Mouse (Mus musculus) splenic B cell, adult 2 months (primary cell): ENCODE data around the gene Meox2.

Experiments used
- DNase-seq: peaks from one replicate; pipeline ENCODE4 v3.0.0-alpha.2; 2011; ENCODE audit warnings: low read depth, low spot score
- H3K27me3 ChIP-seq: 2 replicates; pipeline ENCODE4 v1.6.1; 2012; ENCODE audit warnings: mild to moderate bottlenecking, low read length, moderate library complexity, mixed read lengths; ENCODE audit not compliant: control insufficient read depth, poor library complexity, insufficient read depth, severe bottlenecking
- H3K36me3 ChIP-seq: 2 replicates; pipeline ENCODE4 v1.6.1; 2012; ENCODE audit warnings: mild to moderate bottlenecking, low read length, moderate library complexity, mixed read lengths; ENCODE audit not compliant: control insufficient read depth, poor library complexity, insufficient read depth, severe bottlenecking

Meox2 gene

GRCm38 (mm10) chr12:37173324-37173723, 65.0 kb downstream of the Meox2 start:
- DNase-seq = no peak
- Histone ChIP-seq H3K27me3 (no peaks in the 10 kb centered on the region), H3K36me3 (no peaks in the 10 kb centered on the region)

DNA sequence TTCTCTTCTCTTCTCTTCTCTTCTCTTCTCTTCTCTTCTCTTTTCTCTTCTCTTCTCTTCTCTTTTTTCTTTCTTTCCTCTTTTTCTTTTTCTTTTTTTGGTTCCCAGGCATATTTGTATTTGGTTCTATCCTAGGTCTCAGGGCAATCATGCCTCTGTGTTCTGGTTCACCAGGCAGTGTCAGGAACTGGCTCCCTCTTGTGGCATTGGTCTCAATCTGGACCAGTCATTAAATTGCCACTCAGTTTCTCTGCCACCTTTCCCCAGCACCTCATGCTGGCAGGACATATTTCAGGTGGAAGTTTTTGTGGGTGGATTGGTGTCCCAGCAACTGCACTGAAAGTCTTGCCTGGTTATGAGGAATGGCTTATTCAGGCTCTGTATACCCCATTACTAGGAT, 75.3 kb downstream of the Meox2 start:
- DNase-seq = peak; percentile 1
- Histone ChIP-seq H3K36me3 (no peaks in the 10 kb centered on the region), H3K27me3 (no peaks in the 10 kb centered on the region)

- no peaks in the 10 kb centered on the region for H3K36me3 ChIP-seq
- DNase-seq = no peak
These were observed 80.7 kb downstream of the Meox2 start for GRCm38 (mm10) chr12:37188940-37189488.

More at GRCm38 (mm10) chr12:37188940-37189488, 80.7 kb downstream of the Meox2 start:
- no peaks in the 10 kb centered on the region for H3K27me3 ChIP-seq
